Mouse (Mus musculus) hindbrain, embryonic 15.5 days (tissue): ENCODE measurements around the gene Sod2. TPM values are rescaled to one million over a fixed set of nuclear protein-coding genes. Genes with fewer than 3 reads are reported as not detected.
"Not testable (repeated sequence)": the region's sequence is repeated elsewhere in the genome, so short reads cannot be mapped to it uniquely, and the experiment has no call there.

Experiments
- ATAC-seq: fragments of 200-750 bp; cut with Nextera tagmentation; 2 replicates; pipeline ENCODE4 v1.8.0; 2017; ENCODE audit warnings: low read depth, moderate number of reproducible peaks, moderate TSS enrichment; ENCODE audit not compliant: low FRiP score
- H3K27ac ChIP-seq: fragments of 300-500 bp; sonication (generic); replicated peaks from 2 replicates; pipeline ENCODE4 v1.5.1; 2015; ENCODE audit warnings: mild to moderate bottlenecking, inconsistent platforms
- H3K27me3 ChIP-seq: fragments of 300-500 bp; sonication (generic); 2 replicates; pipeline ENCODE4 v1.6.1; 2015; ENCODE audit warnings: control low read depth, inconsistent platforms
- H3K36me3 ChIP-seq: fragments of 300-500 bp; sonication (generic); 2 replicates; pipeline ENCODE4 v1.6.1; 2015; ENCODE audit warnings: control low read depth, inconsistent platforms
- H3K4me1 ChIP-seq: fragments of 300-500 bp; sonication (generic); replicated peaks from 2 replicates; pipeline ENCODE4 v1.6.1; 2015; ENCODE audit warnings: control low read depth, inconsistent platforms
- H3K4me2 ChIP-seq: fragments of 300-500 bp; sonication (generic); 2 replicates; pipeline ENCODE4 v1.6.1; 2015; ENCODE audit warnings: moderate library complexity, mild to moderate bottlenecking, inconsistent platforms
- H3K4me3 ChIP-seq: fragments of 300-500 bp; sonication (generic); 2 replicates; pipeline ENCODE4 v1.5.1; 2015; ENCODE audit warnings: mild to moderate bottlenecking, inconsistent platforms
- H3K9ac ChIP-seq: fragments of 300-500 bp; sonication (generic); 2 replicates; pipeline ENCODE4 v1.6.1; 2015; ENCODE audit warnings: inconsistent platforms
- H3K9me3 ChIP-seq: fragments of 300-500 bp; sonication (generic); 2 replicates; pipeline ENCODE4 v1.6.1; 2016; ENCODE audit warnings: control low read depth, inconsistent platforms
- WGBS: fragments of 180-500 bp; shearing (Covaris S2); methylation state at CpG from one replicate; pipeline ENCODE4 v1.1.7; 2015; 5-methylcytosine and 5-hydroxymethylcytosine counted together
- polyA plus RNA-seq: library from polyadenylated mRNA; unstranded; fragments of >200 nt; fragmentation: Nextera tagmentation; extraction: Ambion mirVana; gene quantifications from 2 replicates; pipeline ENCODE4 v1.2.1, GENCODE M21; 2015

The Sod2 gene
- polyA plus RNA-seq, 1 experiment from 2014 or later, result 143 TPM

GRCm38 (mm10) chr17:12992470-12992991, 14.1 kb upstream of the Sod2 start:
- peak overlapping the region; percentile 98 for H3K9ac ChIP-seq
- peak overlapping the region; percentile 75 for H3K4me2 ChIP-seq
- H3K9me3 ChIP-seq, result no peaks in the 10 kb centered on the region
- H3K27me3 ChIP-seq, result no peaks in the 10 kb centered on the region
- ATAC-seq, result peak; percentile 85
- H3K4me1 ChIP-seq, result peaks cover 30% of the 10 kb centered on the region
- H3K36me3 ChIP-seq, result no peaks in the 10 kb centered on the region
- peak overlapping the region; percentile 100 for H3K27ac ChIP-seq
- under 1% methylated on average over 49 of the region's 51 CpGs for WGBS
- H3K4me3 ChIP-seq, result peak overlapping the region; percentile 96

GRCm38 (mm10) chr17:12994069-12994468, 12.6 kb upstream of the Sod2 start, which contains the start of gene Wtap:
TSS of gene Wtap (minus strand) at chr17:12994169.
- Histone ChIP-seq H3K4me3 (peak within 1 kb of the TSS; percentile 96), H3K9ac (peak within 1 kb of the TSS; percentile 98), H3K4me2 (peak within 1 kb of the TSS; percentile 75), H3K9me3 (no peaks in the 10 kb centered on the region), H3K27ac (peak within 1 kb of the TSS; percentile 100), H3K4me1 (peaks cover 24% of the 10 kb centered on the region), H3K36me3 (no peaks in the 10 kb centered on the region), H3K27me3 (no peaks in the 10 kb centered on the region)
- ATAC-seq, result no peak
- WGBS, result 83% methylated on average over 1 of the region's 1 CpGs

GRCm38 (mm10) chr17:12996345-12996744, 10.3 kb upstream of the Sod2 start:
- H3K9me3 ChIP-seq, result no peaks in the 10 kb centered on the region
- H3K27ac ChIP-seq, result no peak overlapping the region
- ATAC-seq, result no peak
- peaks cover 7% of the 10 kb centered on the region; the same call in 1 of the 2 replicates for H3K4me1 ChIP-seq
- H3K36me3 ChIP-seq, result no peaks in the 10 kb centered on the region
- no peaks in the 10 kb centered on the region for H3K27me3 ChIP-seq
- H3K9ac ChIP-seq, result no peak overlapping the region
- no peak overlapping the region for H3K4me2 ChIP-seq
- WGBS, result 15% methylated on average over 3 of the region's 3 CpGs
- H3K4me3 ChIP-seq, result no peak overlapping the region

GRCm38 (mm10) chr17:12997890-12998289, 8.8 kb upstream of the Sod2 start:
- Histone ChIP-seq H3K4me2 (no peak overlapping the region), H3K27ac (no peak overlapping the region), H3K36me3 (no peaks in the 10 kb centered on the region), H3K9me3 (no peaks in the 10 kb centered on the region), H3K9ac (no peak overlapping the region), H3K27me3 (no peaks in the 10 kb centered on the region), H3K4me3 (no peak overlapping the region), H3K4me1 (peaks cover 6% of the 10 kb centered on the region; the same call in 1 of the 2 replicates)
- WGBS, result 89% methylated on average over 5 of the region's 5 CpGs
- no peak for ATAC-seq

- H3K4me1 ChIP-seq, result no peaks in the 10 kb centered on the region
- 78% methylated on average over 6 of the region's 6 CpGs for WGBS
- H3K27me3 ChIP-seq, result no peaks in the 10 kb centered on the region
- no peak overlapping the region for H3K27ac ChIP-seq
- no peak overlapping the region for H3K4me3 ChIP-seq
- H3K36me3 ChIP-seq, result no peaks in the 10 kb centered on the region
- no peak overlapping the region for H3K9ac ChIP-seq
- no peak overlapping the region for H3K4me2 ChIP-seq
- no peaks in the 10 kb centered on the region for H3K9me3 ChIP-seq
- ATAC-seq, result no peak
These were observed 7.6 kb upstream of the Sod2 start for GRCm38 (mm10) chr17:12999069-12999468.

GRCm38 (mm10) chr17:13002243-13002642, 4.4 kb upstream of the Sod2 start:
- not testable (repeated sequence) for H3K4me3 ChIP-seq, H3K9ac ChIP-seq, H3K27me3 ChIP-seq, H3K4me1 ChIP-seq, H3K36me3 ChIP-seq, H3K27ac ChIP-seq, H3K9me3 ChIP-seq, H3K4me2 ChIP-seq, ATAC-seq
- 91% methylated on average over 5 of the region's 5 CpGs for WGBS

GRCm38 (mm10) chr17:13004436-13004835, 2.2 kb upstream of the Sod2 start:
- not testable (repeated sequence) for H3K4me3 ChIP-seq, H3K9me3 ChIP-seq, H3K4me2 ChIP-seq, H3K36me3 ChIP-seq, ATAC-seq, H3K4me1 ChIP-seq, H3K27ac ChIP-seq, H3K27me3 ChIP-seq, H3K9ac ChIP-seq
- 79% methylated on average over 2 of the region's 2 CpGs for WGBS

- H3K4me2 ChIP-seq, result peak overlapping the region; percentile 91
- peaks cover 18% of the 10 kb centered on the region for H3K4me1 ChIP-seq
- ATAC-seq, result no peak
- H3K4me3 ChIP-seq, result peak overlapping the region; percentile 77
- WGBS, result 58% methylated on average over 5 of the region's 5 CpGs
- peak overlapping the region; percentile 80; the same call in 1 of the 2 replicates for H3K9ac ChIP-seq
- H3K27ac ChIP-seq, result peak overlapping the region; percentile 90; the same call in 1 of the 2 replicates
- no peaks in the 10 kb centered on the region for H3K9me3 ChIP-seq
- H3K27me3 ChIP-seq, result no peaks in the 10 kb centered on the region
- peaks cover 9% of the 10 kb centered on the region for H3K36me3 ChIP-seq
These were observed 338 bp downstream of the Sod2 start for GRCm38 (mm10) chr17:13006984-13007383.

GRCm38 (mm10) chr17:13007730-13008425, 1.2 kb downstream of the Sod2 start:
- no peaks in the 10 kb centered on the region for H3K27me3 ChIP-seq
- WGBS, result under 1% methylated on average over 76 of the region's 76 CpGs
- peak overlapping the region; percentile 77 for H3K4me3 ChIP-seq
- no peaks in the 10 kb centered on the region for H3K9me3 ChIP-seq
- H3K9ac ChIP-seq, result peak overlapping the region; percentile 80
- peak overlapping the region; percentile 91 for H3K4me2 ChIP-seq
- ATAC-seq, result peak; percentile 97
- H3K36me3 ChIP-seq, result peaks cover 18% of the 10 kb centered on the region
- H3K4me1 ChIP-seq, result peaks cover 18% of the 10 kb centered on the region
- peak overlapping the region; percentile 90 for H3K27ac ChIP-seq

- no peaks in the 10 kb centered on the region for H3K27me3 ChIP-seq
- H3K27ac ChIP-seq, result peak overlapping the region; percentile 90
- H3K4me2 ChIP-seq, result peak overlapping the region; percentile 91
- H3K4me1 ChIP-seq, result peaks cover 18% of the 10 kb centered on the region
- ATAC-seq, result no peak; the same call in 1 of the 2 replicates
- WGBS, result 1% methylated on average over 10 of the region's 10 CpGs
- H3K36me3 ChIP-seq, result peaks cover 25% of the 10 kb centered on the region
- H3K9ac ChIP-seq, result peak overlapping the region; percentile 80
- peak overlapping the region; percentile 77 for H3K4me3 ChIP-seq
- no peaks in the 10 kb centered on the region for H3K9me3 ChIP-seq
These were observed 1.9 kb downstream of the Sod2 start for GRCm38 (mm10) chr17:13008528-13008927.

GRCm38 (mm10) chr17:13009887-13010286, 3.2 kb downstream of the Sod2 start:
- peak overlapping the region; percentile 91 for H3K4me2 ChIP-seq
- no peaks in the 10 kb centered on the region for H3K27me3 ChIP-seq
- H3K9me3 ChIP-seq, result no peaks in the 10 kb centered on the region
- H3K36me3 ChIP-seq, result peaks cover 37% of the 10 kb centered on the region
- H3K4me1 ChIP-seq, result peaks cover 18% of the 10 kb centered on the region
- 44% methylated on average over 3 of the region's 3 CpGs for WGBS
- no peak overlapping the region for H3K9ac ChIP-seq
- H3K27ac ChIP-seq, result no peak overlapping the region
- H3K4me3 ChIP-seq, result no peak overlapping the region
- ATAC-seq, result no peak

GRCm38 (mm10) chr17:13013316-13013715, 6.7 kb downstream of the Sod2 start:
- Histone ChIP-seq H3K4me3 (no peak overlapping the region), H3K36me3 (peaks cover 51% of the 10 kb centered on the region), H3K27me3 (no peaks in the 10 kb centered on the region), H3K9me3 (no peaks in the 10 kb centered on the region), H3K4me2 (no peak overlapping the region), H3K9ac (no peak overlapping the region), H3K4me1 (peaks cover 18% of the 10 kb centered on the region), H3K27ac (no peak overlapping the region)
- WGBS, result 71% methylated on average over 3 of the region's 3 CpGs
- no peak for ATAC-seq
